Mouse (Mus musculus) cerebellum, adult 11-12 months (tissue): ENCODE measurements around the gene Armc2.
A peak's percentile ranks its signal among the peaks of the same experiment; 100 is the strongest.

Source experiments
- DNase-seq: peaks from one replicate; pipeline ENCODE4 v3.0.0; 2022

Gene Armc2

DNA sequence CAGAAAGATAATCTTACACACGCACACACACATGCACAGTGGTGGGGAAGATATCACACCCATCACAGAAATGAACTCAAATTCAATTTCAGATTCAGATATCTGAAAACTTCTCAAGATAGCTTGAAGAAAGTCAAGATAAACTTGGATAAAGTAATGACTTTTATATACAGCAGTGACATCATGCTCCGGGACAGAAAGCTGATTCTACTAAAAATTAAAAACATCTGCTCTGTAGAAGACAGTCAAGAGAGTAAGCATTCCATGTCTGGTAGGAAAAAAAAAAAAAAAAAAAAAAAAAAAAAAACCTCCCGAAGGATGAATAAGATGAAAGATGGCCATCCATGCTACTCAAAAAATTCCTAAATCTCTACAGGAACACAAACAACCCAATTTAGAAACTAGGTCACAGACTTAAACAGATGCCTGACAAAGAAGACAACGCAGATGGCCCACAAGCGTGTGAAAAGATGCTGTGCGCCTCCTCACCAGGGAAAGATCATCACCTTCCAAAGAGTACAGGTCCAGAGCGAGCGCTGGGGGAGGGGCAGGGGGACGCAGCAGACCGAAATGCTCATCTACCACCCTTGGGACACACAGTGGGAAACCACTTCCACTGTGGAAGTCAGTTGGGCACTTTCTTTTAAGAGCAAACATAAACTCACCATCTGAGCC lies 7.3 kb downstream of the Armc2 start:
- DNase-seq: no peak

DNA sequence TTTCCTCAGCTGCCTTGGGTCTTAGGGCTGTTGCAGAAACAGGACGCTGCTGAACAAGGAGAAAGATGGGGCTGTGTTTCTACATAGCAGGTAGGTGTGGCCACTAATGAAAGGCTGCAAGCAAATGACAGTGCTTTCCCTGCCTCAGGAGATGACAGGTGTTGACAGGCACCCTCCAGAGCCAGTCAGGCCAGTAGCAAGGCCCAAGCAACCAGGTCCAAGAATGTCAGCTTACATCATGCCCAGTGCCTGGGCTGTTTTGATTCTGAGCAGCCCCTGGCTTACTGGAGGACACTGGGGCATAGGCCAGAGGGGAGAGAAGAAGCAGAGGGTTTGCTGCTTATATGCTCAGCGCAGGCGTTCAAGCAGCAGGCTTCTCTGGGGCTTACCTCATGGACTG lies 13.0 kb downstream of the Armc2 start:
- DNase-seq: no peak

DNA sequence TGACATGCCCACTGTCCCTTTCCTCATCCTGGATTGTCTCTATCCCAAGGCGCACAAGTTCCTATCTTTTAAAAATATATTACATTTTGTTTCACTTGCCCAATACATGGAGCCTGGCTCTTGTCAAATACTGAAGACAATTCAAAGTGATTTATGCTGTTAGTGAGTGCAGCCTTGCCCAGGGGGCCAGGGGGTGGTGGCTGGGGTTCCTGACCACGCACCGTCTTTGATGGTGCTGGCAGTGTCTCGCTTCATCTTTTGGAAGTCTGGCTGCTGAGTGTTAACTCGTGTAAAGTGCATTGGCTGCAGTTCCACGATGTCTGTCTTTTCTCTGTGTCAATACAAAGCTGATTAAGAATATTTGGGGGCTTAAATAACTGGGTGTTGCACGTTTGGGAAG lies 13.6 kb downstream of the Armc2 start:
- DNase-seq: no peak

DNA sequence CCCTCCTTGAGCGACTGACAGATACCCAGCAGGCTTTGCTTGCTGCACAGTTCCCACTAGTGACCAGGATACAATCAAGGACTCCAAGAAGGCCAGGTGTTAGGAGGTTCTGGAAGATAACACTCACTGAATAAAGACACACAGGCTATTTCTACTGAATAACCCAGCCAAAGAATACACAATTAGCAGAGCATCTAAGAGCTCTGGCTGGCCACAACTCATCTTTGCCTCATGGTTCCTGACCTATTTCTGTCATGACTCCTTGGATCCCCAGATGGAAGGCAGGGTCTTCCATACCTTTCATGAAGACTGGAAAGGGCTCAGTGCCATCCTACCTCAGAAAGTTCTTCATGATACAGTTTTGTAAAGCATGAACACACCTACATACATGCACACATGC lies 14.2 kb downstream of the Armc2 start:
- no peak for DNase-seq

DNA sequence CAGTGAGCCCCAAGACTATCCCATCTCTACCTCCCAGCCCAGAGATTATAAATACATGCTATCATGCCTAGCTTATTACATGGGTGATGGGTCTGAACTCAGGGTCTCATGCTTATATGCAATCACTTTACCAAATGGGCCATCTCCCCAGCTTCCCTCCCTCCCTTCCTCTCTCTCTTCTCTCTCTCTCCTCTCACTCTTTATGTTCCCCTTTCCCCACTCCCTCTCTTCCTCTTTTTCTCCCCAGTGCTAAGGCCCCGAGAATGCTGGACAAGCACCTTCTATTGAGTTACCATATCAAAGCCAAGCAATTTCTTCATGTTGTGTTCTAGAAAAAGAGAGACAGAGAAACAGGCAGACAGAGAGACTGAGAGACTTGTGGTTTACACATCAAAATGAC lies 14.7 kb downstream of the Armc2 start:
- no peak for DNase-seq

DNA sequence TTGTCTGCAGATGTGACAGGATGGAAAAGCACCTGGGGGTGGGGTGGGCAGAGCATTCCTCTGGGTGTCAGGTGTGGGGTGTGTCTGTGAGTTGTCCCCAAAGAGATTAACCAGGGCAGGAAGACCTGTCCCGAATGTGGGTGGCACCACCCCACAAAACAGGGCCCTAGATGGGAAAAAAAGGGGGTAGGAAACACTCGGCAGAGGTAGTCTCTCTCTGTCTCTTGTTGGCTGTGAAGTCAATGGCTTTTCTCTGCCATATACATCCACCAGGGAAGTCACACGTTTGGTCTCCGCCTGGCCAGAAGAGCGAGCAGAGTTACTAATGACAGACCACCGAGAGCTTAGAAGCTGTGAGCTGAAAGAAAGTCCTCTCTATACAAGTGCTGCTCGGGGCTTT lies 15.8 kb downstream of the Armc2 start:
- no peak for DNase-seq

DNA sequence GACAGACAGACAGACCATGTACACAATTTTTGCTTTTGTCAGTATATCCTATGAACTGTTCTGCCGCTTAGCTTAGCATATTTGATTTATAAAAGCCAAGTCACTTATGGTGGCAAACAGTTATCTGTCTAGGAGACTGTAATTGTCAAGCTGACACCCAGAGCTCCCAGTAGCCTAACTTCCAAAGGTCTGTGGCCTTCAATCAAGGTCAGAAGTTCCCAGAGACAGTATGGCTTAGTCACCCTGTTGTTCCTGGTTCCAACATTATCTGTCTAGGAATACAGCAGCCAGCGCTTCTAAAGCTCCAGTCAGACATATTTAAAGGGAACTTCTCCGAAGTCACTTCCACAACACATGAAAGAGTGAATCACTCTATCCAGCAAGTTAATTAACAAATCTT lies 17.0 kb downstream of the Armc2 start:
- no peak for DNase-seq

DNA sequence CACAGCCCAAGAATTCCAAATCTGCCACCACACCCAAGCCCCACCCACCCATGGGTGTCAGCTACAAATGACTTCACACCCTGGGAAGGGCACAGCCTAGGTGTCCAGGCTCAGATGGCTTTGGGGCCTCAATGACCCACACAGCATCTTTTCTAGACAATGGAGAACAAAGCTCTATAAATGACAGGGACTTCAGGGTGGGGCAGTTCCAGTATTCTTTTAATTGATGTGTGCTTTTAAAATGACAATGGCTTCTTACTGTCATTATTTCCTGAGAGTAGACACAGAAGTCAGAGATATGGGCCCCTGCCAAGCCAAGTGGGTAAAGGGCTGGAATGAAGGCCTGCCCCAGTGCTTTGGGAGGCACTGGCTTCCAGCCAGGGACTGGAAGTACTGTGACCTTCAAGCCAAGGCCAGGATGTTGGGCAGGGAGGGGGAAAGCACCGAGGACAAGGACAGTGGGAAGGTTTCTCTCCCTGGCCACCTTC lies 20.5 kb downstream of the Armc2 start:
- DNase-seq: no peak

DNA sequence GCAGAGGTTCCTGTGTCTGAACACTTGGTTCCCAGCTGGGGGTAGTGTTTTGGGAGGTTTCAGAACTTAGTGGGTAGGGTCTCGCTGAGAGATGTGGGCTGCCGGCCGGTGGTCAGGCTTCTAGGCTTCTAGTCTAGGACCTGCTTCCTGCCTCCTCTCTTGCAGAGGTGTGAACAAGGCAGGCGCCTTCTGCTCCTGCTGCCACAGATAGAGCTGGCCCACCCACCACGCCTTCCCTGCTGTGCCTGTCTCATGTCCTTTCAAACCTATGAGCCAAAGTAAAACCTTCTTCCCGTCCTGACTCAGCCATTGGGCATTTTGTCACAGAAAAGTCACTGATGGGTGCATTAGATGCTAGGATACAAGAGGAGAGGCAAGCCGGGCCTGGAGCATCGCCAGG lies 22.1 kb downstream of the Armc2 start:
- DNase-seq: no peak

DNA sequence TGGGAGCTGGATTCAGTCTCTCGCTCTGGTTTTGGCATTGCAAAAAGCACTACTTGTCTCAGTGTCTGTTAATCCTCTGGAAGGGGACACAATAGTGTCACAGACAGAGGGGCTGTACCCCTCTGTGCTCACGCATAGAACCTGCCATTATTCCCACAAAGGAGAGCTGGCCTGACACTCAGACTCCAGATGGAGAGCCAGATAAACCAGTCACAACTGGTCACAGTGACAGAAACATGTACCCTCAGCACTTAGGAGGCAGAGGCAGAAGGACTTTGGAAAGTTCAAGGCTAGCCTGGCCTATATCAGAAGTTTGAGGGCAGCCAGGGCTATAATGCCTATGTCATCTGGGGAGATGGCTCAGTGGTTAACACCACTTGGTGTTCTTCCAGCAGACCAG lies 23.2 kb downstream of the Armc2 start:
- no peak for DNase-seq

DNA sequence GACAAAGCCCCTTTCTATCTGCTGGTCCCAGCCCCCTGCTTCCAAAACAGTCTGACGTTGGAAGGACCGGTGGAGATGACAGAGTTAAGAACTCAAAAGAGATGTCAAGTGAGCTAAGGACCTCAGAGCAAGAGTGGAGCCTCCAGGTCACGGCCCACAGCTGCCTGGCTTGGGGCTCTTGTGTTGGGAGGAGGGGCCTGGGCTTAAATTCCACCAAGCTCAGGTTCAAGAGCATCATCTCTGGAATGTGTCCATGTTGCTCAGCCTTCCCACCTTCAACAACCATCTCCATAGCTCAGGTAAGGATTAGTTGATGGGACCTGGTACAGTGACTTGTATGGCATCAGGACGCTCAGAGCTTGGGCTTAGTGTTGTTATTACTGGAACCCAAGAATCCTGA lies 23.7 kb downstream of the Armc2 start:
- DNase-seq: no peak

DNA sequence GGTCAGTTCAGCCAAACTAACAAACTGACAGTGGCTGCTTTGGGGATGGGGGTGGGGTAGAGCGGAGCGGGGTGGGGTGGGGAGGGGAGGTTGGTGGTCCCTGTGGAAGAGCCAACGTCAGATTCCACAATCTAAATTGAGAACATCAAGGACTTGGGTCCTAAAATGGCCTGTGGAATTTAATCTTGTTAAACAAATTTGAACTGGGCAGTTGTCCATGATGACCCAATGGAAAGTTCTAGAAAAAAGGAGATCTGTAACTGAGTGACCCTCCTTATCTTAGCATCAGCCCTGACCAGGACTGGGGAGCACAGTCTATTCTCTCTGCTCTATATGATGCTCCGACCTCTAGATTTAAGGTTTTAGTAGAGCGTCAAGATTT lies 26.2 kb downstream of the Armc2 start:
- DNase-seq: no peak

DNA sequence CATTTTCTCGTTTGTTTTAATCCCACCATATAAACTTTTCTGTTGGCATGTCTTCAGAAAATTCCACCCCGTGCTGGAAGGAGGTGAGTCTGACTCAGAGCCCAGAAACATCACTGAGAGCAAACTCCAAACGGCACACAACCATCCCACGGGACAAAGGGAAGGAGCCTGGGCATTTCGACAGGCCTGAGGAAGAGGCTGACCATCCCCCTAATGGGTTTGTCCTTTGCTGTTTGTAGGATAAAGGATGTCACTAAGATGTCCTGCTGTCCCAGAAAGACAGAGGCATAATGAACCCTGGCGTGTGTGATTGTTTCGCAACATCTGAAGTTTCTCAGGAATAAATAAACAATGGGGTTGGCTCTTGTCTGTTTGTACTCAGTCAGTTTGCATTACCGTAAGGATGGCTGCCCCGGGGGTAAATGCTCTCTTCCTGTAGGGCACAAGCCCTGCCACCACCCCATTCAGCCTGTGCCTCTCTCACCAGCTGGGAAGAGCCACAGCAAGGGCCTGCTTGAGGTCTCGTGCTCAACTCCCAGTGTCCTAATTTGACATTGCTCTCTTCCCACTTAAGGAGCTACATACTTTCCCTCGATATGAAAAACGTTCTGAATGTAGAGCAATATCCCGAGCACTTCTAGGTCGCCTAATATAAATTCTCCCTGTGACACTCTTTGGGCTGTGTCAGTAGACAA lies 26.7 kb downstream of the Armc2 start:
- DNase-seq: no peak

DNA sequence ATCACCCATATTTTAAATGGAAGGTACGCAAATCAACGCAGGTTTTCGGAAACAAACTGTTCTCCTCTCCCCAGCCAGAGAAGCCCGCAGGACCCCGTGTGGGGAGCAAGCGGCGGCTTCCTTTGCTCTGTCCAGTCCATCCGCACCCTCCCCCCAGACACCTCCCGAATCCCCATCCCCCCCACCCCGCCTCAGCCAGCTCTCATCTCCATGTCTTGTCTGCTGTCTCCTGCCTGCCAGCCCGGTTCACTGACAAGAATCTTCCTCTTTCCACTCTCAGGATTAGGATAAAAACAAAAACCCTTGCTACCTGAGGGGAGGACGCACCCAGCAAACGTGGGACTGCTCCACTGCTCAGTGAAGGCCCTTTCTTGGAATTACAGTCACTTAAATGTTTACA lies 27.3 kb downstream of the Armc2 start:
- no peak for DNase-seq

DNA sequence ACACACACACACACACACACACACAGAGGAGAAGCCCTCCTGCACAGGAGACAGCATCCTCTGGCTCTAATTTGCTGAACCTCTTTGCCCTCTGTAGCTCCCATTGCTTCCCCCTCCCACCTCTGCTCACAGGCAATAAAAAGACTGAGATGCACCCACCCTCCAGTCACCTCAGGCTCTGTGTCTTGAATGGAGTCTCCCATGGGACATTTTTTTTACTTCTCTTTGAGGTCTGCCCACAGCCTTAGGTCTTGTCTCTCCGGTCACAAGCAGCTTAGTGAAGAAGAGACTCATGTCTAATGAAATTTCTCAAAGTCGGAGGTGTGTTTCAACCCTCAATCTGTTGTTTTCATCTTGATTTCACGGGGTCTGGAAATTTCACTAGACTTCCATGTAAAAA lies 29.3 kb downstream of the Armc2 start:
- DNase-seq: no peak

DNA sequence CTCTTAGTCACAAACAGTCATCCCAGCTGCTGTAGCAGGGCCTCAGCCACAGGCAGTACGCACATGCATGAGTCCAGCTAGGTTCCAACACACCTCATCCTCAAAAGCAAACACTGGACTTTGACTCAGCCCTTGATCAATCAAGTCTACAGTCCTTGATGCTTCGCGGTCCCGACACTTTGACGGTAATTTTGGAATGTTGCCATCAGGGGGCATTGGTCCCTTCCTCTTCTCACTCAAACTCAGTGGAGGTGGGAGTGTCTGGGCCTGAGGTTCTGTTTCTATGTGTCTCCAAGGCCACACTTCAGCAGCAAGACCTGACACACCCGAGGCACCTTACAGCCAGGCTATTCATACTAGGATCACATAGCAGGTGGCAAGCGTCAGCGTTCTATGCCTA lies 32.1 kb downstream of the Armc2 start:
- DNase-seq: no peak

DNA sequence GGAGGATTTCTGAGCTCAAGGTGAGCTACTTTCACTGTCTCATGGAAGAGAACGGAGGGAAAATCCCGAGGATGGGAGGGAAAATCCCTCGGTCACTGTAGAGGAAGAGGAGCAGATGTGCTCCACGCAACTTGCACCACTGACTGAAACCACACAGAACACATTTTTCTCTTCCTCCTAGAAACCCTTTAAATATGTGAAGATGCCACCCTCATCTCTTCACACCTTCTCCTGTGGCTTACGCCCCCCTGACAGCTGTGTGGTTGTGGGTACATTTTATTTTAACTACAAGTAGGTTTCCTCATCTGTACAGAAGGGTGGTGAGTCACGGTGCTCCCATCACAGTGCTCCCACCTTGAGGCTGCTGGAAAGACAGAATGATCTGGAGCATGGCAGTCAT lies 34.0 kb downstream of the Armc2 start:
- no peak for DNase-seq

DNA sequence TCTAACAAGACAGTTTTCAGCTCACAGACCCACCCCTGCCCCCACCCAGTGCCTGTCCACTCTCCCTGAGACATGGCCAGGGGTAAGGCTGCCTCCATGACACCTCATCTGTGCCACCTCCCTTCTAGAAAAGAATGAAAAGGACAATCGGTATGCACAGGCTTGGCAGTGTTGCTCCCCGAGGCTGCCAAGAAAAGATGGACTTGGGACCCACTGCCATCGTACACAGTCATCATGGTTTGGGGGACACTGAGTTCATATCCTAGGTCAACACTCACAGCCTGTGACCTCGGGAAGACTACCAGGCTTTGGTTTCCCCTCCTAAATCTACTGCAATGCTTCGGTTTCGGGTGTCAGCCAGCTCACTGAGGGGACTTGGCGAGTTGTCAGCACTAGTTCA lies 35.4 kb downstream of the Armc2 start:
- DNase-seq: no peak

DNA sequence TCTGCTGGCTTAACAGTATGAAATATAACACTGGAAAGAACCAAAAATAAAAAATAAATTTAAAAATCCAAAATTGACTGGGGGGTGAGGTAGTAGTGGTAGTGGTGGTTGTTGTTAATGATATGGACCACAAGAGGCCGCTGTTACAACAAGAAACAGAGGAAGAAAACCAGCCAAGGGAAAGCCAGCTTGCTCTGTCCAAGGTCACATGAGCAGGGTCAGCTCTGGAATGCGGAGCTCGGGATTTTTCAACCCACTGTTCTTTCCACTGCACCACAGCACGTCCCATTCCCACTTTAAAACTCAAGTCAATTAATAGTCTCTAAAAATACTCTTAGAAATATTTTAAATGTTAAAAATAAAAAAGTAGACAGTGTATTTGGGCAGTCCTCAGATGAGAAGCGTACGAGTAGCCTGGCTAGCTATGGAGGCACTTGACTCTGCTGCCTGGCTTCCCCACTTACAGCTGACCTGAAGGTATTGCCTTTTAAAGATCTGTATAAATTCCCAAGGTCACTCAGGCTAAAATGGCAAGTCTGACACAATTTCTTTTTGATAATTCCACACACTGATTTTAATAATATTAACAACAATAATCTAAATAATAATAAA lies 37.4 kb downstream of the Armc2 start:
- peak; percentile 71 for DNase-seq

DNA sequence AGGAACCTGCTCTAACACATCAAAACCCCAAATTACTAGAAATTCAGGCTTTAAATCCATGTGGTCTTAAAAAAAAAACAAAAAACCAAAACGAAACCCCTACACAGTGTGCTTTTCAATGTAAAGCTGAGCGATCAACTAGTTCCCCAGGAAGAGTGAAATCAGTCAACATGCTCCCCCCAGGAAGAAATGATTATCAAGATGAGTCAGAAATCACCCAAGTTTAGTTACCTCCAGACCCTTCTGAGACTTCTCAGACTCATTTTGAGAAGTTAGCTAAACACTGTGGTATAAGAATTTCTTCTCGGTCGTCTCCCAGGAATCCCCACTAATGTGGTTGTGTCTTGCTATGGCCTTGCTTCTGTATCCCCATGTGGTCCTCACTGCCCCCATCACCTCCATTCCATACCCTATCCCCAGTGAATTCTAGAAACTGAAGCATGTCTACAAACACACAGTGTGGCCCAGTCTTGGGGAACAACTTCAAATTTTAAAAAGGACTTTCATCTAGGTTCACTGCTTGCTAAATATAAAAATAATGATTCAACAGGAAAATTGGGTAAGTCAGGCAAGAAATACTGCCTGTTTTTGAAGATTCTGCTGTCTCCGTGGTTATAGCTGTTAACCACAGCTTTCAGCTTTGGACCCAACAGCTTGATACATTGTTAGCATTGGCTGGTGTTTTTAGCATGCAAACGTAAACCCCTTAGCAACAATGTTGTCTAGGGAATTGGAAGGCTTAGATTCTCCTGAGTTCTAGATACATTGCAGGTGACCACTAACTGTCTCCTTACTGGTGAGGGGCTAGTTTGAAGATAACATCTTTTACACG lies 39.6 kb downstream of the Armc2 start:
- no peak for DNase-seq

DNA sequence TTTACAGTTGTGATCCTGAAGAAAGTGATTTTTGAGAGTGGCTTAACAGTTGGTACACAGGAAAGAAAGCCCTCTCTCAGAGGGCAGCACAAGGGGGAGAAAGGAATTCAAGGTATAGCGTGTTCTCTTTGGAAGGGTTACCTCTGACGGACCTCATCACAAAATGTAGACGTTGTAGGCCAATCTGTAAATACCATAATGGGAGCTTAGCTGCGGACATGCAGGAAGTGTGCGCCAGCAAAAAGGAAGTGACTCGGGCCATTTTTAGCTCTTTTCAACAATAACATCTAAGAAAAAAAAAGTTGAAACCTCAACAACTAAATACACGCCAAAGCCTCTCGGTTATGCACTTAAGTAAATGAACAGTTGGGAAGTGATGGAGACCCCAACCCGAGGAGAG lies 45.6 kb downstream of the Armc2 start:
- DNase-seq: no peak

DNA sequence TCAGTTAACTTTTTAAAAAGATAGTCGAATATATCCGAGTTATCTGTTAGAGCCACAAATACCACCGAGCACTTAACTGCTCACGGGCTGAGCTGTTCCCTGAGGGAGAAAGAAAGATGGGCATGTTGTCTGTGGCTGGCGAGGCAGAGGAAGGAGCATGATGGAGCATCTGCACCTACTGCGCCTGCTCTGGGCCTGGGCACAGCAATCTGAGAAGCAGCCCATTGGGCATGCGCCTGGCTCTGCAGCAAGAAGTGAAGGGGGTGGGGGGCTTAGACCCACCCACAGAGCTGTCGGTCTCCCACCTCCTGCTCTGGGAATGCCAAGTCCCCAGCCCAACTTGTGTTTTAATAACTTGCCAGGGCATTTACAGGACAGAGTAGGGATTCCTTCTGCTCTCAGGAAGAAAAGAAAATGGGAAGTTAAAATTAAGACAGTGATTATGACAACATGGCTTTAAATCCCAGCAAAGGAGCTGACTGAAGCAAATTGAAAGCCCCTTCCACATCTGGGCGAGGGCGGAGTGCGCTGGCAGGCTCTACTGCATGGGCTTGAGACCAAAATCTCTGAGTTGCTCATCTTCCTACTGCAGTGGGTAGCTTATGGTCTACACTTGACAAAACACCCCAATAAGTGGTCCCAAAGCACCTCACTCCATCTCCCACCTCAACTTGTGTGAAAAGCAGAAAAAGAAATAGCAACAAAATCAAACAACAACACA lies 50.2 kb downstream of the Armc2 start:
- no peak for DNase-seq

DNA sequence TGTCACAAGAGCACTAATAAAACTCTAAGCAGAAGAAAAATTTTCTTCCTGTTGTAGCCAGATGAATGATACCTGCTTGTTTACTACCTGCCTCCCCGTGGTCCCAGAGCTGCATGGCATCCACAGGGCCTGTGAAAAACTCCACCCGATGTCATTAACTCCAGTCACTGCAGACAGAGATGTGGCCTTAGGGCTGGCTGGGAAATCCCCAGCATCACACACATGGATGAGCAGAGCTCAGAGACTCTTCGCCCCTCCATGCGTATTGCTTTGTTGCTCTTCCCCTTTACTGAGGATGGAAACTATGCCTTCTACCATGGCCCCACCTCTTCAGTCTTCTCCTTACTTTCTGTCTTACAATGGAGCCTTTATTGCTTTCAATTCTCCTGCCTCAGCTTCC lies 55.5 kb downstream of the Armc2 start:
- no peak for DNase-seq
